Mouse (Mus musculus) pancreas, adult 10 weeks (tissue): ENCODE measurements around the gene Magea1. TPM values are rescaled to one million over a fixed set of nuclear protein-coding genes. Genes with fewer than 3 reads are reported as not detected.

Experiments
- polyA plus RNA-seq: library from polyadenylated mRNA; stranded (reverse); fragments of 350-450 nt; fragmentation: Illumina TruSeq; extraction: RNeasy Lipid Tissue Mini Kit (QIAGEN cat#74804); gene quantifications from one replicate; pipeline ENCODE4 v1.2.3, GENCODE M21; 2015; ENCODE audit warnings: low read depth, low replicate concordance; ENCODE audit not compliant: insufficient read depth

Magea1 gene
- not detected for polyA plus RNA-seq

GRCm38 (mm10) chrX:155089693-155090092 lies at the start of gene Magea1:
Gene Magea1, minus strand, starts transcription at chrX:155089793.

GRCm38 (mm10) chrX:155128312-155128711 lies 38.7 kb upstream of the Magea1 start, which contains the start of gene Cldn34b2:
Gene Cldn34b2, minus strand, starts transcription at chrX:155128412.

GRCm38 (mm10) chrX:155093566-155093965 lies 4.0 kb upstream of the Magea1 start, which contains the start of gene Magea2:
Gene Magea2, minus strand, starts transcription at chrX:155093666.

GRCm38 (mm10) chrX:155063045-155063444 lies 26.5 kb downstream of the Magea1 start, which contains the start of gene Magea5:
Gene Magea5, minus strand, starts transcription at chrX:155063145.

Other genes starting within 250 kb of the Magea1 start
- not detected for gene Cldn34b1, start 199.5 kb downstream of the Magea1 start, polyA plus RNA-seq
- not detected for gene Magea6, start 153.8 kb downstream of the Magea1 start, polyA plus RNA-seq
- not detected for gene Magea3, start 140.3 kb downstream of the Magea1 start, polyA plus RNA-seq
- gene Magea8, start 93.9 kb downstream of the Magea1 start, polyA plus RNA-seq = not detected
- not detected for gene Magea5, start 26.6 kb downstream of the Magea1 start, polyA plus RNA-seq
- not detected for gene Magea2, start 3.9 kb upstream of the Magea1 start, polyA plus RNA-seq
- gene Cldn34b2, start 38.6 kb upstream of the Magea1 start, polyA plus RNA-seq = not detected
- 53.2 TPM for gene Sat1, start 126.7 kb upstream of the Magea1 start, polyA plus RNA-seq
- 7.3 TPM for gene Acot9, start 172.7 kb upstream of the Magea1 start, polyA plus RNA-seq